Mouse (Mus musculus) kidney, postnatal 0 days (tissue): ENCODE measurements around the gene Rgp1. TPM values are rescaled to one million over a fixed set of nuclear protein-coding genes. Genes with fewer than 3 reads are reported as not detected.

Experiments
- ATAC-seq: fragments of 200-750 bp; cut with Nextera tagmentation; replicated peaks from 2 replicates; pipeline ENCODE4 v1.8.0; 2017; ENCODE audit warnings: low read depth, moderate number of reproducible peaks, moderate TSS enrichment, moderate library complexity; ENCODE audit not compliant: low FRiP score
- DNase-seq: peaks from one replicate; pipeline ENCODE4 v3.0.0-alpha.2; 2016; ENCODE audit warnings: low spot score
- H3K27ac ChIP-seq: fragments of 300-500 bp; sonication (generic); 2 replicates; pipeline ENCODE4 v1.5.1; 2014; ENCODE audit warnings: mild to moderate bottlenecking
- H3K27me3 ChIP-seq: fragments of 300-500 bp; sonication (generic); 2 replicates; pipeline ENCODE4 v1.6.1; 2014; ENCODE audit warnings: low read length, mixed read lengths; ENCODE audit not compliant: insufficient read depth
- H3K36me3 ChIP-seq: fragments of 300-500 bp; sonication (generic); 2 replicates; pipeline ENCODE4 v1.6.1; 2014; ENCODE audit warnings: low read length, mixed read lengths; ENCODE audit not compliant: insufficient read depth
- H3K4me1 ChIP-seq: fragments of 300-500 bp; sonication (generic); replicated peaks from 2 replicates; pipeline ENCODE4 v1.6.1; 2014; ENCODE audit warnings: antibody characterized with exemption, low read length, mixed read lengths; ENCODE audit not compliant: insufficient read depth
- H3K4me2 ChIP-seq: fragments of 300-500 bp; sonication (generic); 2 replicates; pipeline ENCODE4 v1.6.1; 2014; ENCODE audit warnings: mild to moderate bottlenecking, low read length, moderate library complexity, mixed read lengths
- H3K4me3 ChIP-seq: fragments of 300-500 bp; sonication (generic); replicated peaks from 2 replicates; pipeline ENCODE4 v1.5.1; 2014; ENCODE audit warnings: low read depth, low read length
- H3K9ac ChIP-seq: fragments of 300-500 bp; sonication (generic); 2 replicates; pipeline ENCODE4 v1.6.1; 2014; ENCODE audit warnings: low read depth, low read length
- H3K9me3 ChIP-seq: fragments of 300-500 bp; sonication (generic); replicated peaks from 2 replicates; pipeline ENCODE4 v1.6.1; 2016; ENCODE audit warnings: low read length, inconsistent platforms, mixed read lengths
- CTCF ChIP-seq: IDR thresholded peaks from 2 replicates; pipeline ENCODE4 v1.5.1; 2016; ENCODE audit warnings: antibody characterized with exemption, low read depth, mild to moderate bottlenecking, moderate library complexity
- WGBS: fragments of 180-500 bp; shearing (Covaris S2); extraction: QIAGEN DNeasy Blood & Tissue Kit; methylation state at CpG from one replicate; pipeline ENCODE4 v1.1.7; 2014; 5-methylcytosine and 5-hydroxymethylcytosine counted together
- polyA plus RNA-seq: library from polyadenylated mRNA; unstranded; fragments of >200 nt; fragmentation: Nextera tagmentation; extraction: Ambion mirVana; gene quantifications from 2 replicates; pipeline ENCODE4 v1.2.1, GENCODE M21; 2015

The Rgp1 gene
- polyA plus RNA-seq: 15.9 and 17.8 TPM in 2 replicates

- no peak for TF ChIP-seq CTCF
- ATAC-seq (peak; percentile 93), DNase-seq (peak; percentile 92)
- WGBS: under 1% methylated on average over 76 of the region's 76 CpGs
- H3K4me3 ChIP-seq: peak within 1 kb of the TSS; percentile 72
- H3K4me2 ChIP-seq: peak within 1 kb of the TSS; percentile 85
- H3K27me3 ChIP-seq: no peaks in the 10 kb centered on the region
- H3K36me3 ChIP-seq: peaks cover 28% of the 10 kb centered on the region
- peak within 1 kb of the TSS; percentile 82 for H3K27ac ChIP-seq
- H3K9ac ChIP-seq: peak within 1 kb of the TSS; percentile 78
- H3K4me1 ChIP-seq: peaks cover 20% of the 10 kb centered on the region; the same call in 1 of the 2 replicates
- no peaks in the 10 kb centered on the region for H3K9me3 ChIP-seq
Observed at GRCm38 (mm10) chr4:43578376-43579204, at the start of gene Rgp1, which contains the start of gene Gba2. Gene Rgp1, plus strand, starts transcription at chr4:43578715. Gene Gba2, minus strand, starts transcription at chr4:43578873.

- peak; percentile 42 for DNase-seq
- no peak overlapping the region for H3K27ac ChIP-seq
- 30% methylated on average over 8 of the region's 8 CpGs for WGBS
Observed at GRCm38 (mm10) chr4:43530081-43530501, 48.4 kb upstream of the Rgp1 start.

DNA sequence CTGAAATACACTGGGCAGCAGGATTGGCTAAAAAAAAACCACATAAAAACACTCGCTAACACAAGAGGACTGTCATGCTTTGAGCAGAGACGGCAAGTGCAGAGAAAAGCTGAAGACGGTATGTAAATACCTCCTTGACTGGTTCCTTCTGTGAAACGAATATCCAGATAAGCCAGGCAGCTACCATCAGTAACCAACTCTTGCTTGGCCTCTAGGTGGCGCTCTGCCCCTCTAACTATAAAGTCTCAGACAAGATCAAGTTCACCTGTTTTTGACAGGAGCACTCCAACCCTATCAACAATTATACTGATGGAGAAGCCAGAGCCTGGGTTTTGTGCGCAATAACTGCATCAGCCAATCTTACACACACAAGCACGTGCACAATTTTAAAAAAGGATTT, 47.9 kb upstream of the Rgp1 start:
- DNase-seq: peak; percentile 95
- 17% methylated on average over 7 of the region's 7 CpGs for WGBS
- Histone ChIP-seq H3K9ac (no peak overlapping the region), H3K9me3 (no peaks in the 10 kb centered on the region), H3K27me3 (no peaks in the 10 kb centered on the region), H3K36me3 (peaks cover 47% of the 10 kb centered on the region), H3K4me1 (no peaks in the 10 kb centered on the region), H3K4me2 (no peak overlapping the region), H3K4me3 (no peak overlapping the region), H3K27ac (no peak overlapping the region)
- no peak for ATAC-seq
- peak; percentile 89 for TF ChIP-seq CTCF

More at GRCm38 (mm10) chr4:43530081-43530501, 48.4 kb upstream of the Rgp1 start:
- H3K36me3 ChIP-seq: peaks cover 42% of the 10 kb centered on the region
- no peak overlapping the region for H3K9ac ChIP-seq
- H3K27me3 ChIP-seq: no peaks in the 10 kb centered on the region
- no peaks in the 10 kb centered on the region for H3K9me3 ChIP-seq
- ATAC-seq: no peak
- no peak overlapping the region for H3K4me3 ChIP-seq
- H3K4me1 ChIP-seq: no peaks in the 10 kb centered on the region
- no peak overlapping the region for H3K4me2 ChIP-seq
- no peak for TF ChIP-seq CTCF

DNA sequence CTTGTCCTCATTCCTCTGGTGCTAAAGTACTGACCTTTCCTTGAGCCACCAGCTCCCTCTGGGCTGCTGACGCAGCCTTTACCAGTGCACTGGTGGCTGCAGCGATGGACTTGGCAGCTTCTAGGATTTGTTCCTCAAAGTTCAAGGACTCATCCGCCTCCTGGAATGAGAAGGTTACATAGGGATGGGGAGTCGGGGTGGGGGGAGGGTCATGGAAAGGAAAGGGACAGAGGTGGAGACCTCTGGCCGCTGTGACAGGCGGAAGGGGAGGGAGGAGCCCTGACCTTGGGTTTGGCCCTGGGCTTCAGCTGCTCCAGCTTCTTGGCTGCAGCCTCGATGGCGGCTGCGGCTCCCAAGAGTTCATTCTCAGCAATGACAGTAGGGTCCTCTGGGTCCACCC, 45.2 kb upstream of the Rgp1 start:
- WGBS: 65% methylated on average over 9 of the region's 9 CpGs
- DNase-seq: no peak
- no peak for ATAC-seq
- Histone ChIP-seq H3K4me1 (no peaks in the 10 kb centered on the region), H3K27me3 (no peaks in the 10 kb centered on the region), H3K4me2 (no peak overlapping the region), H3K9ac (no peak overlapping the region), H3K27ac (no peak overlapping the region), H3K36me3 (peaks cover 73% of the 10 kb centered on the region), H3K4me3 (no peak overlapping the region), H3K9me3 (no peaks in the 10 kb centered on the region)
- no peak for TF ChIP-seq CTCF

- H3K4me2 ChIP-seq: no peak overlapping the region
- WGBS: 92% methylated on average over 8 of the region's 8 CpGs
- no peak overlapping the region for H3K4me3 ChIP-seq
- H3K27me3 ChIP-seq: no peaks in the 10 kb centered on the region
- H3K4me1 ChIP-seq: no peaks in the 10 kb centered on the region
- H3K36me3 ChIP-seq: peaks cover 96% of the 10 kb centered on the region
- TF ChIP-seq CTCF: no peak
- H3K9ac ChIP-seq: no peak overlapping the region
- no peak overlapping the region for H3K27ac ChIP-seq
- ATAC-seq (no peak), DNase-seq (no peak)
- no peaks in the 10 kb centered on the region for H3K9me3 ChIP-seq
Observed at GRCm38 (mm10) chr4:43535628-43536027, 42.9 kb upstream of the Rgp1 start.

GRCm38 (mm10) chr4:43536031-43536430, 42.5 kb upstream of the Rgp1 start:
- Histone ChIP-seq H3K4me2 (no peak overlapping the region), H3K27me3 (no peaks in the 10 kb centered on the region), H3K9me3 (no peaks in the 10 kb centered on the region), H3K27ac (no peak overlapping the region), H3K9ac (no peak overlapping the region), H3K36me3 (peaks cover 94% of the 10 kb centered on the region), H3K4me1 (no peaks in the 10 kb centered on the region), H3K4me3 (no peak overlapping the region)
- no peak for DNase-seq
- 90% methylated on average over 9 of the region's 9 CpGs for WGBS
- no peak for ATAC-seq
- TF ChIP-seq CTCF: no peak
